Mouse (Mus musculus): Measurements from ENCODE around the gene Aqp7. TPM values are rescaled to one million over a fixed set of nuclear protein-coding genes. Genes with fewer than 3 reads are reported as not detected.

The Aqp7 gene
- total and polyA plus RNA-seq, 2 experiments from 2014 or later, result not detected

GRCm38 (mm10) chr4:41081733-41082132 is 33.8 kb upstream of the Aqp7 start:
- H3K4me1 ChIP-seq (ENCODE audit: insufficient read depth, low read length), result no peaks in the 10 kb centered on the region
- H3K27ac ChIP-seq (ENCODE audit: low read depth, low read length), result no peak overlapping the region
- TF ChIP-seq CTCF (IDR thresholded peaks at IDR 0.05), result no peak
- no peaks in the 10 kb centered on the region for H3K36me3 ChIP-seq (ENCODE audit: insufficient read depth, low read length)
- ATAC-seq (ENCODE audit: low FRiP score) (no peak), DNase-seq (ENCODE audit: low spot score) (no peak)
- no peaks in the 10 kb centered on the region for H3K9me3 ChIP-seq (ENCODE audit: low read length)
- no peak overlapping the region for H3K4me2 ChIP-seq (ENCODE audit: low read depth, low read length, poor library complexity, severe bottlenecking)
- H3K4me3 ChIP-seq (ENCODE audit: low read depth, low read length), result no peak overlapping the region
- no peak overlapping the region for H3K9ac ChIP-seq (replicated peaks; ENCODE audit: low read length, poor library complexity, severe bottlenecking)
- no peaks in the 10 kb centered on the region for H3K27me3 ChIP-seq (ENCODE audit: insufficient read depth, low read length)
- 85% methylated on average over 5 of the region's 5 CpGs for WGBS

- no peak overlapping the region for H3K4me3 ChIP-seq (ENCODE audit: low read depth, low read length)
- H3K9me3 ChIP-seq (ENCODE audit: low read length), result no peaks in the 10 kb centered on the region
- DNase-seq (ENCODE audit: low spot score), result no peak
- no peak for TF ChIP-seq CTCF (IDR thresholded peaks at IDR 0.05)
- no peaks in the 10 kb centered on the region for H3K27me3 ChIP-seq (ENCODE audit: insufficient read depth, low read length)
- no peak overlapping the region for H3K27ac ChIP-seq (ENCODE audit: low read depth, low read length)
- 76% methylated on average over 6 of the region's 6 CpGs for WGBS
- H3K4me1 ChIP-seq (ENCODE audit: insufficient read depth, low read length), result no peaks in the 10 kb centered on the region
- no peaks in the 10 kb centered on the region for H3K36me3 ChIP-seq (ENCODE audit: insufficient read depth, low read length)
- H3K9ac ChIP-seq (replicated peaks; ENCODE audit: low read length, poor library complexity, severe bottlenecking), result no peak overlapping the region
- ATAC-seq (ENCODE audit: low FRiP score), result no peak
- no peak overlapping the region for H3K4me2 ChIP-seq (ENCODE audit: low read depth, low read length, poor library complexity, severe bottlenecking)
Observed at GRCm38 (mm10) chr4:41078726-41079125, 30.8 kb upstream of the Aqp7 start.

- Histone ChIP-seq H3K9ac (replicated peaks; ENCODE audit: low read length, poor library complexity, severe bottlenecking) (no peak overlapping the region), H3K36me3 (ENCODE audit: insufficient read depth, low read length) (no peaks in the 10 kb centered on the region), H3K4me3 (ENCODE audit: low read depth, low read length) (no peak overlapping the region), H3K27ac (ENCODE audit: low read depth, low read length) (no peak overlapping the region), H3K27me3 (ENCODE audit: insufficient read depth, low read length) (no peaks in the 10 kb centered on the region), H3K9me3 (ENCODE audit: low read length) (no peaks in the 10 kb centered on the region), H3K4me1 (ENCODE audit: insufficient read depth, low read length) (no peaks in the 10 kb centered on the region), H3K4me2 (ENCODE audit: low read depth, low read length, poor library complexity, severe bottlenecking) (no peak overlapping the region)
- no peak for DNase-seq (ENCODE audit: low spot score)
- no peak for TF ChIP-seq CTCF (IDR thresholded peaks at IDR 0.05)
- WGBS, result 64% methylated on average over 6 of the region's 6 CpGs
- ATAC-seq (ENCODE audit: low FRiP score), result no peak
Observed at GRCm38 (mm10) chr4:41074461-41074860, 26.5 kb upstream of the Aqp7 start.

GRCm38 (mm10) chr4:41073008-41073817 is 25.3 kb upstream of the Aqp7 start:
- no peak for TF ChIP-seq CTCF (IDR thresholded peaks at IDR 0.05)
- 82% methylated on average over 12 of the region's 12 CpGs for WGBS
- no peak overlapping the region for H3K9ac ChIP-seq (replicated peaks; ENCODE audit: low read length, poor library complexity, severe bottlenecking)
- H3K36me3 ChIP-seq (ENCODE audit: insufficient read depth, low read length), result no peaks in the 10 kb centered on the region
- no peaks in the 10 kb centered on the region for H3K9me3 ChIP-seq (ENCODE audit: low read length)
- no peaks in the 10 kb centered on the region for H3K4me1 ChIP-seq (ENCODE audit: insufficient read depth, low read length)
- H3K4me3 ChIP-seq (ENCODE audit: low read depth, low read length), result no peak overlapping the region
- no peaks in the 10 kb centered on the region for H3K27me3 ChIP-seq (ENCODE audit: insufficient read depth, low read length)
- H3K4me2 ChIP-seq (ENCODE audit: low read depth, low read length, poor library complexity, severe bottlenecking), result no peak overlapping the region
- ATAC-seq (ENCODE audit: low FRiP score) (no peak), DNase-seq (ENCODE audit: low spot score) (no peak)
- H3K27ac ChIP-seq (ENCODE audit: low read depth, low read length), result no peak overlapping the region

- H3K4me2 ChIP-seq (ENCODE audit: low read depth, low read length, poor library complexity, severe bottlenecking), result no peak overlapping the region
- no peaks in the 10 kb centered on the region for H3K4me1 ChIP-seq (ENCODE audit: insufficient read depth, low read length)
- WGBS, result 71% methylated on average over 14 of the region's 14 CpGs
- H3K27ac ChIP-seq (ENCODE audit: low read depth, low read length), result no peak overlapping the region
- DNase-seq (ENCODE audit: low spot score) (peak; percentile 8), ATAC-seq (ENCODE audit: low FRiP score) (no peak)
- H3K9ac ChIP-seq (replicated peaks; ENCODE audit: low read length, poor library complexity, severe bottlenecking), result no peak overlapping the region
- H3K9me3 ChIP-seq (ENCODE audit: low read length), result no peaks in the 10 kb centered on the region
- no peaks in the 10 kb centered on the region for H3K27me3 ChIP-seq (ENCODE audit: insufficient read depth, low read length)
- TF ChIP-seq CTCF (IDR thresholded peaks at IDR 0.05), result no peak
- no peaks in the 10 kb centered on the region for H3K36me3 ChIP-seq (ENCODE audit: insufficient read depth, low read length)
- no peak overlapping the region for H3K4me3 ChIP-seq (ENCODE audit: low read depth, low read length)
Observed at GRCm38 (mm10) chr4:41071500-41072429, 23.8 kb upstream of the Aqp7 start.

GRCm38 (mm10) chr4:41065196-41065595 is 17.3 kb upstream of the Aqp7 start:
- H3K9me3 ChIP-seq (ENCODE audit: low read length), result no peaks in the 10 kb centered on the region
- no peaks in the 10 kb centered on the region for H3K27me3 ChIP-seq (ENCODE audit: insufficient read depth, low read length)
- no peaks in the 10 kb centered on the region for H3K4me1 ChIP-seq (ENCODE audit: insufficient read depth, low read length)
- no peak overlapping the region for H3K9ac ChIP-seq (replicated peaks; ENCODE audit: low read length, poor library complexity, severe bottlenecking)
- H3K36me3 ChIP-seq (ENCODE audit: insufficient read depth, low read length), result no peaks in the 10 kb centered on the region
- no peak for TF ChIP-seq CTCF (IDR thresholded peaks at IDR 0.05)
- H3K27ac ChIP-seq (ENCODE audit: low read depth, low read length), result no peak overlapping the region
- no peak overlapping the region for H3K4me2 ChIP-seq (ENCODE audit: low read depth, low read length, poor library complexity, severe bottlenecking)
- DNase-seq (ENCODE audit: low spot score) (no peak), ATAC-seq (ENCODE audit: low FRiP score) (no peak)
- WGBS, result 85% methylated on average over 4 of the region's 4 CpGs
- H3K4me3 ChIP-seq (ENCODE audit: low read depth, low read length), result no peak overlapping the region

Data from midbrain, postnatal 0 days (tissue).